Mouse (Mus musculus) v-Abl transformed pro-B cells (cell line): Measurements from ENCODE around the gene Atp6v0e.

Experiments used
- in situ Hi-C, 2 experiments: fragments of 400-800 bp; cut with MboI; formaldehyde crosslinking; loops; one replicate each; pipeline ENCODE4 v1.15.1; 2025; ENCODE audit not compliant: unreplicated experiment in 2 of 2

Gene Atp6v0e

GRCm38 (mm10) chr17:26708499-26708898, 45.5 kb downstream of the Atp6v0e start:
- in situ Hi-C loops: no loop called here

GRCm38 (mm10) chr17:26708993-26709590, 46.1 kb downstream of the Atp6v0e start:
- in situ Hi-C loops: no loop called here

GRCm38 (mm10) chr17:26710049-26710448, 47.0 kb downstream of the Atp6v0e start:
- in situ Hi-C loops: no loop called here

- in situ Hi-C loops: no loop called here
These were observed 52.3 kb downstream of the Atp6v0e start, which contains the start of gene Crebrf for GRCm38 (mm10) chr17:26715271-26715758. Gene Crebrf, plus strand, starts transcription at chr17:26715650.

- in situ Hi-C loops: no loop called here
These were observed 53.1 kb downstream of the Atp6v0e start for GRCm38 (mm10) chr17:26715916-26716717.

GRCm38 (mm10) chr17:26717868-26718267, 54.8 kb downstream of the Atp6v0e start:
- in situ Hi-C loops: no loop called here

- in situ Hi-C loops: no loop called here
These were observed 56.4 kb downstream of the Atp6v0e start for GRCm38 (mm10) chr17:26719405-26719804.

GRCm38 (mm10) chr17:26721802-26722201, 58.8 kb downstream of the Atp6v0e start:
- in situ Hi-C loops: loop anchor here in 1 of 2 experiments (10.0 kb wide), 1 partner anchor 63 kb away; the partner anchor contains the start of gene Bnip1

GRCm38 (mm10) chr17:26724790-26725189, 61.8 kb downstream of the Atp6v0e start:
- in situ Hi-C loops: loop anchor here in 1 of 2 experiments (5.0 to 10.0 kb wide), 2 partner anchors 38 to 60 kb away; partner anchors contain the start of gene Bnip1

- in situ Hi-C loops: loop anchor here in 1 of 2 experiments (5.0 to 10.0 kb wide), 2 partner anchors 36 to 58 kb away; partner anchors contain the start of gene Bnip1
These were observed 63.6 kb downstream of the Atp6v0e start for GRCm38 (mm10) chr17:26726674-26727073.

- in situ Hi-C loops: loop anchor here in 1 of 2 experiments (5.0 to 10.0 kb wide), 2 partner anchors 35 to 58 kb away; partner anchors contain the start of gene Bnip1
These were observed 64.2 kb downstream of the Atp6v0e start for GRCm38 (mm10) chr17:26727110-26727755.

GRCm38 (mm10) chr17:26742581-26742980, 79.5 kb downstream of the Atp6v0e start:
- in situ Hi-C loops: no loop called here

- in situ Hi-C loops: no loop called here
These were observed 80.3 kb downstream of the Atp6v0e start for GRCm38 (mm10) chr17:26743294-26743693.
